Mouse (Mus musculus) MN1 (cell line): ENCODE measurements at regions not wholly inside any gene's neighbourhood (a gene's known extent, or its start where the extent isn't known, plus 50 kb on each side); places are given as distances from the start of the nearest gene placed in this dataset.

Source experiments
- DNase-seq: peaks from one replicate; pipeline ENCODE4 v3.0.0-alpha.2; 2016; ENCODE audit warnings: low spot score

DNA sequence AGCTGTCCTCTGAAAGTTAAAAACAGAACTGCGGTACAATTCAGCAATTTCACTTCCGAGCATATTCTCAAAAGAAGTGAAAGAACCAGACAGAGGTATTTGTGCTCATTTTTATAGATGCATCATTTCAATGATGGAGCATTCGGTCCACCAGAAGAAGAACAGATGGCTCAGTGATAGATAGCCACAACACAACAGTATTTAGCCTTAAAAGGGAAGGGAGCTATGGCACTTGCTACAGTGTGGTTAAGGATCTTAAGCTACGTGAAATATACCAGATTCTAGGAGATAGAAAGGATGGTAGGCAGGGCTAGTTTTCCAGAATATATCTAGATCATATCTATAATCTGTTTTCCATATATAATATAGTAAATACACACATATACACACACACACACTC is 77.5 kb upstream of the Gadd45a start:
- no peak for DNase-seq

DNA sequence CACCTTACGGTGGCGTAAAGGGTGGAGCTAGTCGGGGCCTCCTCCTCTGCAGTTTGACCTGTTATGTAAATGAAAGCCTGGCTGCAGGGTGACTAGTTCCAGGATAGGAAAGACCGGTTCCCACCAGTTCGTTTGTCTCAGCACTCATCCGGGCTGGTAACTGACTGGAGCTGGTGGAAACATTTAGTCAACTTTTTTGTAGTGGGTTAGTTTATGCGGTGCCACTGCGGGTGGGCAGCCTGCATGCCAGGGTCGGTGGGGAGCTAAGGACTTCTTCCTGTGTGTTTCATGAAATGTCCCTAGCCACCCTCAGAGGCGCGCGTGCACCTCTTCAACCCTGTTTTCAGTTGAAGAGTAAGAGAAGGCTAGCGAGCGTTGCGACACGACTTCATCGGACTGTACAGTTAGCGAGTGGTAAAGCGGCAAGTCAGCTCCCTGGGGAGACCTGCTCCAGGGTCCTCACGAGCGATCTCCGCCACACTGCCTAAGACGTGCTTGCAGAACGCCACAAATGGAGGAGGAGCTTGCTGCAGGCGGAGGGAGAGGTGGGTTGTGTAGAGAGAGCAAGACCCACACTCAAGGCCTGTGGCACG is 76.5 kb upstream of the Gadd45a start:
- no peak for DNase-seq

DNA sequence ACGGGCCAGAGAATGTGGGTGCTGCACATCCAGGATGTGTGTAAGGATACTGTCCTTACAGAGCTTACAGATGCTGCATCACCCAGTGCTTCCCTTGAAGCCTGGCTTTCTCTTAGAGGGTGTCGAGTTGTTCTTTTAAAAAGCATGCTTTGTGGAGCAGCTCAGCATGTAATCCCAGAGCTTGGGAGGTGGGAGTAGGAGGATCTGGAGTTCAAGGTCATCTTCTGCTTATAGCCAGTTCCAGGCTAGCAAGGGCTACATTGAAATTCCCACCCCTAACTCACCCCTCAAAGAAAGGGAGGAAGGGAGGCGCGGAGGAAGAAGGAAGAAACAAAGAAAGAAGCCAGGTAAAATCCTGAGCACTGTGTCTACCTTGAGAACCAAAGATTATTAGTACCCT is 76.0 kb upstream of the Gadd45a start:
- no peak for DNase-seq

DNA sequence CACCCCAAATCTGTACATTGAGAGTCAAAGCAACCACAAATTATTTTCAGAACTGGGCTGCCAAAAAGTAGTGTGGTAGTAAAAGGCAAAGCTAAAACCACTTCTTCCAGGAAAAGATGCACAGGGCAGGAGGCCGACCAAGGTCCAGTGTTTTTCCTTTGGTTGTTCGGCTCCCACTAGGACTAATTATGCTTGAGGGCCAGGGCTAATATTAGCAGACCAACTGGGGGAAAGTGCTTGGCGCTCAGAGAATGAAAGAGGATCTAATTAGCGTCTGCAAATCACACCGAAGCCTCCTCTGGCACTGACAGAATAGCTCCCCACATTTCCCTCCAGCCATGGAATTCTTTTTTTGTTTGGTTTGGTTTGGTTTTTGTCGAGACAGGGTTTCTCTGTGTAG is 75.1 kb upstream of the Gadd45a start:
- no peak for DNase-seq

DNA sequence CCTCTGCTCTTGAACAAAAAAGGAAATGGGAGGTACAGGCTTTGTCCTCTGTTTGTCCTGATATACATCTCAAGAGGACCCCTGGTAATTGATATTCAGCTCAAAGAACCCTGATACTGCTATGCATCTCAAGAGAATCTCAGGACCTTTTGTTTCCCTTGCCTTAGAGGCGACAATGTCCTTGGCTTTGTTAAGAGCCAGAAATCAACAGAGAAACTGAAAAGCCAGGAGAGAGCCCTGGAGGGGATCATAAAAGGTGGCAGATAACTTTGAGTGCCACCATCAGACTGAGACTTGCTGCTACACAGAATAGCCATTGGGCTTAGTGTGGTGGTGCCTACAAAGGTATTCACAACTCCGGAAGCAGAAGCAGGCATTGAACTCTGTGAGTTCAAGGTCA is 74.3 kb upstream of the Gadd45a start:
- DNase-seq = no peak

DNA sequence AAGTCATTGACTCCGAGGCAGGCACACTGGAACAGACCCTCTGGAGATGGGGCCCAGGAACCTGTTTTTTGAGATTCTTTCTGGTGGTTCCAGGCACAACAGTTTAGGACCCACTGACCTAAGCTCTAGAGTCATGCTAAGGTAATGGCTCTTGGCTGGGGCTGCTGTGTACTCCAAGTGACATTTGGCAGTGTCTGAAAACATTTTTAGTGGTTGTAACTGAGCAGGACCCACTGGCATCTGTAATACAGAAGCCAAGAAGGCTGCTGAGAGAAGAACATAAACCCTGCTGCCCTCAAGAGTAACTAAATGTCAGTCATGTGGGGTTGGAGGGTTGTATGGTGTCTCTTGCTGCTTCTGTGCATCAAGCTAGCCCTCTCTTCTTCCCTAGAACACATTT is 73.1 kb upstream of the Gadd45a start:
- DNase-seq = no peak

DNA sequence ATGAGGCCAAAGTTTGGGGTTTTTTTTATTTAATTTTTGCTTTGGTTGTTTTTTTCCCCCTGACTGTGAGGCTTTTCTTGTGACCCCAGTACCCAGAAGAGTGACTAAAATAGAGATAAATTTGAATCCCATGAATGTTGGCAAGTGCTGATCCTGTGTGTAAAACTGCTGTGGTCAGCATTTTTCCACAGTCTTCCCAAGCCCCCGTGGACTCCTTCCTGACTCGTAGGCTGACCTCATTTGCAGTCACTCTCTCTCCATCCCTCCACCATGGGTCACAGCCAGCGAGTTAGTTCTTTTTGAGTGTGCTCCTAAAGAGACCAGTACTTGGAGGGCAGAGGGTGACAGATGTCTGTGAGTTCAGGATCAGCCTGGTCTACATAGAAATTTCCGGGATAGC is 72.5 kb upstream of the Gadd45a start:
- no peak for DNase-seq

DNA sequence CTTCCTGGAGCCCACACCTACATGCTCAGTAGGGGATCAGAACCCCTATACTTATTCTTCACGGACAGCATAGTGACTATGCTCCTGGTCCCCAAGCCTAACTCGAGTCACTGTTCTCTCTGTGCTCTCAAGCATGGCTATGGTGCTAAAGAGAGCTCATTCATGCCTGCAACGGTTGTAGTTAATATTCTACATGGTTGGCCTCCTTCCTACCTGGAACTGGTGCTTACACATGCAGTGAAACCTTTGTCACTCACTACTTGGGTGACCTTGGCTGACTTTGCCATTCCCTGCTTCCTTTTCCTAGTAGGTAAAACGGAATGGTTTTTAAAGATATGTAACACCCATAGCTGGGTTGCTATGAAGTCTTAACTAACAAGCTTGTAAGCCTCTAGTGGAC is 70.3 kb upstream of the Gadd45a start:
- no peak for DNase-seq

DNA sequence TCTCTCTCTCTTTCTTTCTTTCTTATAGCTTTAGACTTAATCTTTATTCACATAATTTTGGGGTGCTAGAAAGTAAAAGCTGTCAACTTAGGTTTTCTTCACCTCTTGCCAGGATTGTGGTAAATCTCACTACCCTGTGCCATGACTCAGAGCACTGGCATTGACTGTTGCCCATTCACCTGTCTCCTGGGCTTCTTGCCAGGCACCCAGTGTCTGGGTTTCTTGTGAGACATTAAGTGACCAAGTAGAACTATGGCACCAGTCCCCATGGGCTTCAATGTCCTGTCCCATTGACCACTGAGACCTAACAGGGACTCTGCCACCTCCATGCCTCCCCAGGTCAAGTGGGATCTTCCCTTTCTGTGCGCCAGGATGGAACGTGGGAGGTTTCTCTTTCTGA is 69.2 kb upstream of the Gadd45a start:
- DNase-seq = no peak

DNA sequence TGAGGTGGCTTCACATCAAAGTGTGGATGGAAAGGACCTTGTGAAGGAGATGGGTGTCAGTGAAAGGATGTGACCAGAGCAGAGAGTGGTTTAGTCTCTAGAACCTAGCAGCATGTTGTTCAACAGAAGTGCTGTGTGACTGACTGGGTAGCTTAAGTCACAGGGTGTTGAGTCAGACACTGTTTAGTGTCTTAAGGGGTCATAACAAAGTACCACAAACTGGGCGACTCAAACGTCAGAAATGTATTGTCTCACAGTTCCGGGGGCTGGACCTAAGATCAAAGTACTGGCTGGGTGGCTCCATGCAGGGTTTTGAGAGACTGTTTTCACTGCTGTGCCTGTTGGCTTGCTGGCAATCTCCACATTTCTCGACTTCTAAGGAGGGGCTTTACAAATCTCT is 68.1 kb upstream of the Gadd45a start:
- no peak for DNase-seq

DNA sequence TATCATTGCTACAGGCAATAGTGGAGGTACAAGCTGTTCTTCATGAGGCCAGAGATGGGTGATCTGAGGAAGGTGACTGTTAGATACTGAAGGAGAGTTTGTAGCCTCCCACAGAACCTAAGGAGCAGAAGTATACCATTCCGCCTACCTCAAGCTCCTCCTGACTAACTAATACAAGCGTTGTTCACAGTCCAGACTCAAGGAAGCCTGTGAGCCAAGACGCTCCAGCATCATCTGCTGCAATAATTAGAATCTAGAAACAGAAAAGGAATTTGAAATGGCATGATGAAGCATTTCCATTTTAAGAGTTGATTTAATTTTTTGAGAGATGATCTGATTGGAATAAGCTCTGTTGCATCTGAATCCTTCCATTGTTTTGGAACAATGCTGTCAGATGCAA is 66.9 kb upstream of the Gadd45a start:
- no peak for DNase-seq

DNA sequence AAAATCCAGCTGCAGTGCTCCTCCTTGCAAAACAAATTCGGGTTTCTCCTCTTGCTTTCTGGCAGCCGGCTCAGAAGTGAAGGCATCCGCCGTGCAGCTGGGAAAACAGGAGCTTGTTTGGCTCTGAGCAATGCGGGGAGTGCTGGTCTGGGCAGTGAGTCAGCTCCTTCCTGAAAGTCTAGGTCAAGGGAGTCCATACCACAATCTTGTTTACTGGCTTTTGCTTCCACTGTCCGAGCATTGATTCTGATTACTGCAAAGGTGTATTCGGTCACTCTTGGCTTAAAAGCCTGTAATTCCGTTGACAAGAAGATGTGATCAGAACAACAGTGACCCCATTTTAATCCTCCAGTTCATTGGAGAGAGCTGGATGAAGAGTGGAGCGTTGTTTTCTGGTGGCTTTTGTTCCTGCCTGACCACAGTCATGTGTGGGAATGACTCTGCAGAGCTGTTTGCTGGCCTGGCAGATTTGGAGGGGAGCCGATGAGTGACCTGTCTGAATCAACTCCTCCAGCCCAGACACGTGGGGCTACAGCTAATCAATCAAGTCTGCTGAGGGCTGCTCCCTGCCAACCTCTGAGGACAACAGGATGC is 65.4 kb upstream of the Gadd45a start:
- no peak for DNase-seq

DNA sequence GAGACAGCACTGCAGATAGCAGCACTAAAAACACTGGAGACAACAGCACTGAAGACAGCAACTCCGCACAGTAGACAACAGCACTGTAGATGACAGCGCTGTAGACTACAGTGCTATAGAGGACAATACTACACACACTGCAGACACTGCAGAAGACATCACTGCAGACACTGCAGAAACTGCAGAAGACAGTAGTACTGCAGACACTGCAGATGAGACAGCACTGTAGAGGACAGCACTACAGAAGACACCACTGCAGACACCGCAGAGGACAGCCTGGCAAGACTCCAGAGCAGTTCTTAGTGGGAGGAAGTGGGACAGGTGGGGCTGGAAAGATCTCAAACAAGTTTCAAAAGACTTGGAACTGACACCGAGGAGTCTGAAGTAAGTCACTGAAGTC is 64.8 kb upstream of the Gadd45a start:
- no peak for DNase-seq

DNA sequence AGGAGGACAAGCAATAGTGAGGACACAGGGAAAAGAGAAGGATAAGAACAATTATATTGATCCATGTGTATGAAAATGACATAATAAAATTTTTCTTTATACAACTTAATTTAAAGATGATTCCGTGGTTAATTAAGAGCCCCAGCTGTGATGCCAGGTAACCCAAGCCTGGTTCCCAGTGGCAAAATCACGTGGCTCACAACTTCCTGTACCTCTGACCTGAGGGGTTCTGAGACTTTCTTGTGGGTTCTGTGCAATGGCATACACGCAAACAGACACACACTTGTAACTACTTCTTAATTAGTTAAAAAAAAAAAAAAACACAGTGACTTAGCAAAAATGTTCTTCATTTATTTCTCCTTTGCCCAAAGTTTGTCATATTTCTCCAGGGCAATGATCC is 57.2 kb upstream of the Gadd45a start:
- DNase-seq = no peak

DNA sequence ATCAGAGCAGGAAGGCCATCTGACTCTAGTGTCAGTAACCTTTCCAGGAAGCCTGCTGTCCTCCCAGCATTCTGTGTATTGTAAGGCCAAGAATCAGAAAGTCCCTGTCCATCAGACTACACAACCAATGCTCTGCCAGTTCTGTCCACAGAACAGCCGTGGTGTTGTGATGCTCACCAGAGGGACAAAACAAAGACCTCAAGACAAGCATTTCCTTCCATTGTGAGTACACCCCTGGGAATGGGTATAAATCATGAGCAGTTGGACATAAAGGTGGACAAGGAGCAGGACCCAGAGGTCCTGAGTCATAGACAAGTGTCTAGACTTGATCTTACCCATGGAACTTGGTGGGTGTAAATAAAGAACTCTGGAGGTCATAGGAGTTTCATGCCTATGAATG is 55.9 kb upstream of the Gadd45a start:
- DNase-seq = no peak

DNA sequence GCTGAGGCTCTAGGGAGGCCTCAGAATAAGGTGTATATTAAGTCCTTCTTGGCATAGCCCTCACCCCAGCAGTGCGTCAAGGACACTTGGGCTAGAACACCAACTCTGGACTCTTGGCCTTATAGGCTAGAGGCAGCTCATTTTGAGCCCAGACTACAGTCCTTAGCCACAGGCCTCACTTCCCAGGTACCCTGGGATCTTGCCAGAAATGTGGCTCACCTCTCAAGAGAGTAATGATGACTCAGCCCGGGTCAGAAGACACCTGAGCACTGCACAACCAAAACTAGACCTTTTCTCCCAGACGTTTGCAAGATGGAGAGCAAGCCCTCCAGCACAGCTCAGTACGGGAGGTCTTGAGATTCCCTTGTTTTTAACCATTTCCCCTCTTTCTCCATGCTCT is 52.9 kb upstream of the Gadd45a start:
- DNase-seq = no peak

DNA sequence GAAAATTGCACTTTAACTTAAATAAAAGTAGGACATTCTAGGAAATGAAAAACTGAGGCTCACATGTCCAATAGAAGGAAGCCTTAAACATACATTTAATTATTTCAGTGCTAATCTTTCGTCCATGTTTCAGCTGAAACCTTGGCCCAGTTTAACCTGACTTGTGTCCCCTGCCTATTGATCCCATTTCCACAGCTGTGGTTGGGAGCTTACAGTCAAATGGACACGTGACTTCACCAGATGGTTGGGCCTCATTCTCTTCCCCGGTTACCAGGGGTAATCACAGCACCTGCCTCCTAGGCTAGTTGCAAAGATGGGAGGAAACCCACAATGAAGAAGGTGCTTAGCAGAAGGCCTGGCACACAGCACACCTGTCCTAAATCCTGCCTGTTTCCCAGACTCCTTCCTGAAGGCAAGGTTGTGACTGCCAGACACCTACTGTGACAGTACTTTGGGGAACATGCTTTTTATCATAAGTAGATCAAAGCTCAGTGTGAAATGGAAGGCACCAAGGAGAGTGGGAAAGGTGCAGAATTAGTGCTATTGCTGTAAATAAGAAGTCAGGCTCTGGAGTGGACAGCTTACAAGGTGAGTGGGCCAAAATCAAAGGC is 52.4 kb upstream of the Gadd45a start:
- DNase-seq = no peak

DNA sequence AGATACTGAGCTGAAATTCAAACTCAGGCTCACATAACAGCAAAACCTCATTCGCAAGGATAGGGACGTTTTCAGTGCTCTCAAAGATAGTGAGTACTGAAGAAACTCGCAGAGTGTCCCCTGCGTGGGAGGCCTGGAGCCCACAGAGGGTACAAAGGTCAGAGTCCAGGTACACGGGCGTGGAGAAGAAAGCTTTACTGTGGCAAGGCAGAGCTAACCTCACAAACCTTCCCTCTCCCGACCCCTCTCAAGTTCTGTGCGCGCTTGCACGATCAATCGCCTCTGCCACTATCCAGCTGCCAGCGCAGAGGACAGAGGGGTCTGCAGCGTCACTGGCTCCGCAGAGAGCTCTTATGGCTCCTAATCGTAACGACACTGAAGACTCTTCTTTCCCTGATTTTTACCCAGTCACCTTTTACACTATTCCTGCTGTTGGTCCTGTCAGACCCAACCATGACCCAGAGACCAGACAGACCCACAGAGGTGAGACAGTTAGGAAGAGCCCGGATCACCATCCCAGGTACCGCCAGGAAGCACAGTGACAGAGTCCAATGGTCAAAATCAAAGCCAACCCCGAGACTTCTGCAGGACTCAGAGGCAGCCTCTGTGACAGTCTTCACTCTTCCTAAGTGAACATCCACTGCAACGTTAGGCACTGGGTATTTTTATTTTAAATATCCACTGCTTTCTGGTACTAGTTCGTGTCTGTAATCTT is 51.6 kb upstream of the Gadd45a start:
- DNase-seq = no peak

DNA sequence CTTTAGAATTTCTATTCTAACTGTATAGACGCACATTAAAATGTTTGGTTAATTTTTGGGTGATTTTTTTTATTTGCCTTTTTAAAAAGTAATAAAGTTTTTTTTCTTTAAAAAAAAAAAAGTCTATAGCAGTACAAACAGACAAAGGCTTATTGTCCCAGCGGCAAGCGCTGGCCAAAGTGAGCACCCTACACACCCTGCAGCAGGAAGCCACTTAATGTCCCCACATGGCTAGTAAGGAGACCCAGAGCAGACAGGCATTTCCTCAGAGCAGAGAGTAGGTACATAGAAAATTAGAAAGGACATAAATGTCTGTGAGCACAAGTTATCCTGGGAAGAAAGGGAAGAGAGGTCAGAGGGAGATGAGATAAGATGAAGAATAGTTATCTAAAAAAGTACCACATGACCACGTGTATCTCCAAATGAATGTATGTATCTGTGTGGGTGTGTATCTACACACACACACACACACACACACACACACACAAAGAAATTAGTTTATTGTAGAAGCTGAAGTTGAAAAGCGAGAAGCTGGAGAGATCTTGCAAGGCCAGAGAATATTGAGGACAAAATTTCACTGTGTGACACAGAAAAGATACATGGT is 50.7 kb upstream of the Gadd45a start:
- no peak for DNase-seq

DNA sequence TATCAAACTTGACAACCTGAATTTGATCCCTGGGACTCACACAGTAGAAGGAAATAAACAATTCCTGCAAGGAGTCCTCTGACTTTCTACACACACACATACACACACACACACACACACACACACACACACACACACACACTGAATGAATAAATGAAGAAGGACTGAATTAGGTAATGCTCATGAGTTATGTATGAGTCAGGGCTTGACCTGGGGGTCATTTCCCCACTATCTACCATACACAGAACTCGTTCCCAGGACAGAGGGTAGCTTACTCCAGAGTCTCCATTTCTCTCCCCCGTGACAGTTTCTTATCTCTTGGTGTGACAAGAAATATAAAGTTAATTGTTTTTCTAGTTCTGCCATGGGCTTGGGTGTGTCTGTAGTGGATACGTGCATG is 50.1 kb upstream of the Gadd45a start:
- DNase-seq = no peak
